Mouse (Mus musculus) retina, postnatal 1 day (tissue): ENCODE measurements around the gene Nkx2-5.

ENCODE experiments used
- DNase-seq: peaks from one replicate; pipeline ENCODE4 v3.0.0-alpha.2; 2012

The Nkx2-5 gene

GRCm38 (mm10) chr17:26844909-26845148 is at the start of gene Nkx2-5:
Gene Nkx2-5, minus strand, starts transcription at chr17:26845009.
- no peak for DNase-seq

- DNase-seq, result peak; percentile 27
Observed at GRCm38 (mm10) chr17:26894342-26894741, 49.5 kb upstream of the Nkx2-5 start.

DNA sequence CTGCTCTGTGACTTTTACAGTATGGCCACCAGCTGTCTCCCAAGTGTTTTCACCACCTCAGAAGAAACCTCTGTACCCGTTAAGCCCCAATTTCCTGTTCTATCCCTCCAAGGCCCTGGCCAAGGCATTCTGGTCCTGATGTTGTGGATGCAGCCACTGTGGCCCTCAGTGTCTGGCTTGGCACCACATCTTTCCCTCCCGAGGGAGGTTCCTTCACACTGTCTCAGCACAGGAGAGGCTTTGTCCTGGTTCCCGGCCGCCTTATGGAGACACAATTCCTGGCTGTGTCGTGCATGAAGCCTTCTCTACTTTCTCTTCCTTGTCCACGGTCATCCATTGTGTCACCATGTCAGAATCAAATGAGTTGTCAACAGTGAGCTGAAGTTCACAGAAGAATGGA is 48.7 kb upstream of the Nkx2-5 start:
- DNase-seq, result peak; percentile 21

DNA sequence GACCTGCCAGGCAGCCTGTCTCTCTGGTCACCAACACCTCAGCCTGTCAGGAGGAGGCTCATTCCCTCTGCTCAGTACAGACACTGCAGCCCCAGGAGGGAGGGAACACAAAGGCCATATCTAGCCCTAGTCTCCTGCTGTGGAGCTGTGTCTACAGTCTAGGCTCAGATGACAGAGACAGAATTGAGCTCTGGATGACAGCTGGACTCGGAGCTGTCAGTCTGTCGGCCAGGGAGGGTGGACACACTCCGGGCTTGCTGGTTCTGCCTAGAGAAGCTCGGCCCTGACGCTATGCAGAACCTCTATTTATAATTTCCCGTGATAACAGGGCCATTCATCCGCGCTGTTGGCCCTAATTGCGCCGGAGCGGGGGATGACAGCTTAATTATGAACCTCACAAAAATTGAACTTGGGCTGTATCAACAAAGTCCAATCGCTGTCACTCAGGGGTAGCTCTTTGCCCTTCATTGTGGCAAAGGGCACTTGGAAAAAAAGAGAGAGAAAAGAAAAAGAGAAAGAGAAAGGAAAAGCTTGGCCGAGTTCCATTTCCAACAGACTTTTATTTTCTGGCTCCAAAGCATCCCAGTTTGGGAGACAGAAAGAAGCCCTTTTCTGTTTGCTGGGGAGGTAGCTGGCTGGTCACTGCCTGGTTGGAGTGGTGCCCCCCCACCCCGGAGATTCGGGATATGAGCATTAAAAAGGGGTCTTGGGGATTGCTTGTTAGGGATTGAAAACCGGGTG is 48.0 kb upstream of the Nkx2-5 start:
- peak; percentile 64 for DNase-seq

DNA sequence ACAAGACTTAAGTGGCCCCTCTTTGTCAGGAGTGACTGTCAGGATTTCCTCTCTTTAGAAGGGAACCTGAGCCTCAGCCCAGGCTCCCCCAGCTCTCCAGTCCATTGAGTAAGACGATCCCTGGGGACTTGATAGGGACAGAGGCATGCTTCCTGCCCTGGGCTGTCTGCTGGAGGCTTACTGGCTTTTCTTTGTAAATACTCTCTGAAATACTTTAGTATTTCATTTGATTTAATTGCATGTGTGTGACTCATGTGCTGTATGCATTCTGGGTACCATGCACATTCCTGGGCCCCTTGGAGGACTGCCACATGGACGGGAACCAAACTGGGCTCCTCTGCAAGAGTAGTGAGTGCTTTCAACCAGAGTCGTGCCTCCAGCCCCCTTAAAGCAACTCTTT is 43.1 kb upstream of the Nkx2-5 start:
- DNase-seq, result no peak

GRCm38 (mm10) chr17:26886047-26886749 is 41.4 kb upstream of the Nkx2-5 start:
- peak; percentile 90 for DNase-seq

DNA sequence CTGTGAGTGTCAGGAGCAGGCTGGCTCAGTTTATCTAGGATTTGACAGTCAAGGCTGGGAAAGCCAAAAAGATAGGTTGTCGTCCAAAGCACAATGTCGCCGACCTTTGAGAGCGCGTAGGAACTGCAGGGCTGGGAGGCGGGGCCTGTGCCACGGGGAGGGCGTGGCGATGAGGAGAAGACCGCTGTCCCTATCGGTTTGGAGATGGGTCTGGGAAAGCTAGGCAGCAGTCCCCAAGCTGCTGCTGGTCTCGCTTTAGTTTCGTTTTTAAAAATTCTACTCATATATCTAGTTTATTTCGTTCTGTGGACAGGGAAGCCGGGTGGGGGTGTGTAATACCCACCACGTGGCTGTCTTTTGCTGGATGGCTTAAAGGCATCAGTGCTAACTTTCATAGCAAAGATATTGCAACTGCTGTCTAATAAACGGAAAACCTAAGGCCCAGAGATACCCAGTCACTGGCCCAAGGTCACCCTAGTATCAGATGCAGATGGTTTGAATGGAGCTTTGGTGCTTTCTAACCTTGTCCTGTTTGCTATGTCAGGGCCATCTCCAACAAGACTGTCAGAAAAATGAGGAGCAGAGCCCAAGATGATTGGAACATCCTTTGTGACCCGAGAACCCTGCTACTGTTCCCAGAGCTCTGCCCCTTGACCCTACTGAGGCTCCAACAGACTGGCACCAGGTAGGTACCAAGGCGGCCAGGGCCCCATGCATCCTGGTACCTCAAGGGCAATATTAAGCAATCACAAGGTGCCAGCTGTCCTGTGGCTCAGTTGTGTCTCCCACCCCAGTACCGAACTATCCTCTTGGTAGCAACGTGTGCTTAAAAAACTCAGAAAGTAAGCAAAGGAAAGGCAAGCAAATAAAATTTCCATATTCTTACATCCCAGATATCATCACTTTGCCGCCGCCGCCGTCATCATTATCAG is 40.5 kb upstream of the Nkx2-5 start:
- DNase-seq, result peak; percentile 83

- no peak for DNase-seq
Observed at GRCm38 (mm10) chr17:26883585-26883984, 38.8 kb upstream of the Nkx2-5 start.

- DNase-seq, result no peak
Observed at GRCm38 (mm10) chr17:26882706-26883105, 37.9 kb upstream of the Nkx2-5 start.

DNA sequence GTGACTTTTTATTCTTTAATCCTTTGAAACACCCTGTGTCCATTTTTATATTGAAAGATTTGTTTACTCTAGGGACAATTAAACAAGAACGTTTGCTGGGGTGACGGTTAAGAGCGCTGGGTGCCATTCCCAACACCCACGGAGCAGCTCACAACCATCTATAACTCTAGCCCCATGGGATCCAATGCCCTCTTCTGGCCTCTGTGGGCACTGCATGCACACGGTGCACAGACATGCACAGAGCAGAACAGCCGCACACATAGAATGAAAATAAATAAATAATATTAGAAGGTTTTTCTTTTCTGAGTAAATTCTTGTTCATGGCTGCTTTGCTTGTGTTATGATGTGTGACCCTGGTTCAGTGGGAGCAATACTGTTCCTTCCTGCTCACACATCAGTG is 34.4 kb upstream of the Nkx2-5 start:
- DNase-seq, result no peak

DNA sequence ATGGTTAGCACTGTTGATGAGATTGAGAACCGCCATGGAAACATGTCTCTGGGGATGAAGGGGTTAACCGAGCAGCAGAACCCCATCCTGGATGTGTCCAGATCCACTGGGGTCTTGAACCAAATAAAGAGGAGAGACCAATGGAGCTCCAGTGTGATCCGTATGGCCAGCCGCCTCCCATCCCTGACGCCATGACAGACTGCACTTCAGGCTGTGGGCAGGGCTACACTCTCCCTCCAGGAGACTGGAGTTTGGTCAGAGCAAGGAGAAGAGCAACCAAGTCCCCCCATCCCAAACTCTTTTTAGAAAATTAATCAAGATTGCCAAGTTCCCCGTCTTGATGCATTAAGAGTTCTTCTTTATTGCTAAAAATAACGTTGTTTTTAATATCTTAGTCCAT is 33.1 kb upstream of the Nkx2-5 start:
- DNase-seq, result no peak

- no peak for DNase-seq
Observed at GRCm38 (mm10) chr17:26874542-26874941, 29.7 kb upstream of the Nkx2-5 start.

GRCm38 (mm10) chr17:26873502-26873901 is 28.7 kb upstream of the Nkx2-5 start:
- DNase-seq, result no peak

DNA sequence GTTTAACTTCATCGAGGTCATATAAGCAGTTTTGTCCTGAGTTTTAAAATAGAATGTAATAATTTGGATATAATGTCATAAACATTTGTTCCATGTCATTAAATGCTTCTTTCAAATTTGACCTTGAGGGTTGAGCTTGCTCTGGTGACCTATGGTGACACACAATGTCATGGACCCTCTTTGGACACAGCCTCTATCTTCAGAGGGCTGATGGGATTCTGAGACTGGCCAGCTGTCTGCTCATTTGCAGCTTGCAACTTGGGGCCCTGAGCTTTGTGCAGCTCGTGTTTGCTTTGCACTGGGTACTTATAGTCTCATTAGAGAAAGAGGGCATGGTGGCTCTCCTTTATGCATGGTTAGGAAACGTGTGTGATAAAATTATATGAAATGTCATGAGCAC is 28.1 kb upstream of the Nkx2-5 start:
- no peak for DNase-seq

DNA sequence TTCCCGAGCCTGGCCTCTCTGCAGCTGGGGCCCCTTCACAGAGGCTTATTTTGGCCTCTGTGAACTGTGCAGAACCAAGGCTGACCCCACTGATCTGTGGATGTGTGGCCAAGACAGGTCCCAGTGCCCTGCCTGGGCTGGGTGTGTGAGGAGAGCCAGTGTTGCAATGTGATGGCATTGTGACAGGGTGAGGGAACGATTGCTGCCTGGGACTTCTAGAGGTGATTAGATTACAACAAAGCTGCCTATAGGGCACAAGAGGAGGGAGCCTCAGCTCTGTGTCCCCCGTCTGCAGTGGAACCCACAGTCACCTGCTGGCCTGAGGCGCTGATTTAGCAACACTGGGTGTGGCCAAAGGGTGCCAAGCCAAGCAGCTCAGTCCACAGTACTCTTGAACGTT is 23.9 kb upstream of the Nkx2-5 start:
- DNase-seq, result no peak

DNA sequence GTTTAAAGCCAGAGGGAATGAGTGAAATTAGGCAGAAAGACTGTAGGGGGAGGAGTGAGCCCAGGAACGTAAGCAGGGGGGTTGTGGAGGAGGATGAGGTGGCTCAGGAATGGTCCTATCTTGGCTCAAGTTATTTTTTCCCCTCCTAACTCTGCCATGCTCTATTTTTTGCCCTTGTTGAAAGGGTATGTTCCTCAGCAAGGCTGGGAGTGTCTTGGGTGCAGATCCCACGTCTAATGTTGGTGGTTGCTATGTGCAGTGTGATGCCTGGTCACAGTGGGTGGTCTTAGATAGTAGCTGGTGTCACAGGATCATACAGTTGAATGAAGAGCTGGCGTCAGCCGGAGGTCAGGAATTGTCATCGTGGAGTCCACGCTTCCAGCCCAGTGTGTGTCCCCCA is 20.3 kb upstream of the Nkx2-5 start:
- DNase-seq, result no peak

DNA sequence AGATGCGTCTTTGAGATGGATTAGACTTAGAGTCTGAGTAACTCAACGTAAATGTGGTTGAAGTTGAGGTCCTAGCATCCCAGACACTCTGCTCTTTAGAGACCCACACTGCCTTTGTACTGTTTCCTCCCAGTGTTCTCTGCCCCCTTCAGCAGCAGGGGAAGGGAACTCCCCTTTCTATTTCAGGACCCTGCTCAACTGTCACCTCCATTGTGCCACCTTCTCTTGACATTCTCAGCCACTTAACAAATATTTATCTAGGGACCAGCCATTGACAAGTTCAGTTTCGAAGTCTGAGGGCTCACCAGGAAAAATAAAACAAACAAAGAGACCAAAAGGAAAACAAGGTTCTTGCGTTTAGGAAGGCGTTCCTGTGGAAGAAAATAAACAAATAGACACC is 19.5 kb upstream of the Nkx2-5 start:
- no peak for DNase-seq

DNA sequence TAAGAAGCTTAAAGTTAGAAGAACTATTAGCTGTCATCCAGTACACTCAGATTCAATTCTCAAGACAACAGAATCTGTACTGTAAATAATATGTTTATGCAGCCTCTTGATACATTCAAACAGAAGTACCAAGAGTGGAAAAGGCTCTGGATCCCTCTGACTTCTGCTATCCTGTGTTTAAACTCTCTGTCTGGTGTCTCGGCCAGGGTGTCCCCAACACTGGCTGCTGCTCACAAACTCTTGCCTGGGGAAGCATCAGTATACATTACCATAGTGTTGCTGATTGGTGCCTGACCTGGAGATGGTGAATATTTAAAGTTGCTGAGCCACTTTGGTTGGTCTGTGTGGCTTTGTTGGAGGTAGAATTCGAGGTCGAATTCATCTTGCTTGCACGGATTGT is 17.0 kb upstream of the Nkx2-5 start:
- no peak for DNase-seq

DNA sequence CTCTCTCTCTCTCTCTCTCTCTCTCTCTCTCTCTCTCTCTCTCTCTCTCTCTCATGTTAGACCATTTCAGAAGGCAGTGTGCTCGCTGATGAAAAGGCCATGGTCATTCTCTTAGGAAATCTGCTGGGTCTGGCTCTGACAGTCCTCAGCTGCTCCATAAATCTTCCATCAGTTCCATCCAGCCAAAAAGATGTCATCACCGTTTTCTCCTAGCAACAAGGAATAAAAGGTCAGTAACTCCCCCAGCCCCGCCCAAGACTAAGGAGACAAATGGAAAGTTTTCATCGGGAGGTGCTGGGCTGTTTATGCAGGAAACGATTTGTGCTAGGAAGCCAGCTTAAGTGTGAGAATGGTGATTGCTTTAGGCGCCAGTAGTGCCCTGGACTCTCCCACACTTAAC is 16.6 kb upstream of the Nkx2-5 start:
- DNase-seq, result no peak

- DNase-seq, result no peak
Observed at GRCm38 (mm10) chr17:26860906-26861305, 16.1 kb upstream of the Nkx2-5 start.

DNA sequence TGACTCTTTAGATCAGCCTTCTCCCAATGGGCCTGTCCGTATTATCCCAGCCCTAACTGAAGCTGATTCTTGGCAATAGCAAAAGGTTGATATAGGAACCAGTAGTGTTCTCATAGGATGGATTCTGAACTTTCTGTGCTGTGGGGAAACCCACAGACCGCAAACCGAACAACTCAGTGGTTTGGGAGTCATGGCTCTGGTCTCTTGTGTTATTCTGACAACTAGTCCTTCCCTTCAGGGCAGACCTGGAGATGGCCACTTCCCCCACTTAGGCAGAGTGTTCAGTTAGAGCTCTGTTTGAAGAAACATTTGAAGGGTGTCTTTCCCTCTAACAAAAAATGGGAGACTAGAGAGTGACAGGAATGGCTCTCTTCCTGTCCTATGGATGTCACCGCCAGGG is 7.5 kb upstream of the Nkx2-5 start:
- DNase-seq, result no peak

DNA sequence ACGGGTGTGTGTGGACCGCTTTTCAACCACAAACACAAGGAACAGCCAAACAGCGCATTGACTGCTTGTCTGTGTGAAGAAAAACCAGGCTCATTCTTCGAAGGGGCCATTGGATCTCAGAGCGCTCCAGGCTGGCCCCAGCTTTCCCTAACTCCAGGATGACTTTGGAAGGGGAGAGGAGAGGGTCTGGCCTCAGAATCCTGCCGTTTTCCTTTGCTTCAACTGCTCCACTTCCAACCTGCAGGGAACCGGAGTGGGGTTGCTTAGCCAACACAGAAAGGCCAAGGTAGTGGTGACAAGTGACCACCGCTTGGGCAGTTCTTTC is 6.3 kb upstream of the Nkx2-5 start:
- DNase-seq, result no peak

GRCm38 (mm10) chr17:26850358-26851135 is 5.7 kb upstream of the Nkx2-5 start:
- peak; percentile 46 for DNase-seq
